Mouse (Mus musculus): ENCODE measurements around the gene Shisa8. TPM values are rescaled to one million over a fixed set of nuclear protein-coding genes. Genes with fewer than 3 reads are reported as not detected.

Gene Shisa8
- polyA plus RNA-seq, 1 experiment from 2014 or later: 6.7 TPM

GRCm38 (mm10) chr15:82158243-82159035, 54.2 kb downstream of the Shisa8 start:
- no peak overlapping the region for H3K4me3 ChIP-seq (replicated peaks)
- H3K36me3 ChIP-seq: no peaks in the 10 kb centered on the region
- H3K9me3 ChIP-seq (replicated peaks): no peaks in the 10 kb centered on the region
- H3K9ac ChIP-seq (replicated peaks): no peak overlapping the region
- no peaks in the 10 kb centered on the region for H3K27me3 ChIP-seq (replicated peaks)
- ATAC-seq (ENCODE audit: low FRiP score): no peak
- peaks cover 57% of the 10 kb centered on the region for H3K4me1 ChIP-seq
- H3K27ac ChIP-seq (replicated peaks): peak overlapping the region; percentile 33; the same call in 1 of the 2 replicates
- WGBS: 58% methylated on average over 17 of the region's 17 CpGs
- H3K4me2 ChIP-seq: no peak overlapping the region

GRCm38 (mm10) chr15:82156902-82157301, 55.7 kb downstream of the Shisa8 start:
- Histone ChIP-seq H3K4me2 (no peak overlapping the region), H3K4me1 (peaks cover 67% of the 10 kb centered on the region), H3K27ac (replicated peaks) (no peak overlapping the region), H3K9me3 (replicated peaks) (no peaks in the 10 kb centered on the region), H3K9ac (replicated peaks) (no peak overlapping the region), H3K27me3 (replicated peaks) (no peaks in the 10 kb centered on the region), H3K36me3 (no peaks in the 10 kb centered on the region), H3K4me3 (replicated peaks) (no peak overlapping the region)
- ATAC-seq (ENCODE audit: low FRiP score): no peak
- 72% methylated on average over 10 of the region's 10 CpGs for WGBS

- H3K27ac ChIP-seq (replicated peaks): no peak overlapping the region
- no peaks in the 10 kb centered on the region for H3K9me3 ChIP-seq (replicated peaks)
- H3K4me2 ChIP-seq: no peak overlapping the region
- H3K36me3 ChIP-seq: no peaks in the 10 kb centered on the region
- WGBS: 88% methylated on average over 6 of the region's 6 CpGs
- H3K9ac ChIP-seq (replicated peaks): no peak overlapping the region
- H3K4me1 ChIP-seq: peaks cover 66% of the 10 kb centered on the region
- no peaks in the 10 kb centered on the region for H3K27me3 ChIP-seq (replicated peaks)
- H3K4me3 ChIP-seq (replicated peaks): no peak overlapping the region
- no peak for ATAC-seq (ENCODE audit: low FRiP score)
Observed at GRCm38 (mm10) chr15:82156298-82156697, 56.3 kb downstream of the Shisa8 start.

MicroRNA genes within 50 kb of the gene (microRNA counts, 519-probe panel; counts per million panel counts)
- 2,271 counts per million, percentile 50 among the panel's probes with 10 or more counts for microRNA mmu-miR-33

Small RNA genes lying within 50 kb of the gene (microRNA-seq; reads per million reads assigned to microRNA genes)
- 56.3 reads per million, percentile 45 among the genes with 10 or more reads in this experiment for gene Mir33

Other genes with a start within 250 kb of the Shisa8 start
- gene 1700029P11Rik, start 232.3 kb downstream of the Shisa8 start, polyA plus RNA-seq (2015; fragmentation: Nextera tagmentation; extraction: Ambion mirVana): not detected in 2 replicates
- 41.6 and 74.7 TPM in 2 replicates for gene Xrcc6, start 225.0 kb downstream of the Shisa8 start, polyA plus RNA-seq (2015; fragmentation: Nextera tagmentation; extraction: Ambion mirVana)
- 54.1 and 64.0 TPM in 2 replicates for gene Desi1, start 179.0 kb downstream of the Shisa8 start, polyA plus RNA-seq (2015; fragmentation: Nextera tagmentation; extraction: Ambion mirVana)
- gene Snu13, start 165.2 kb downstream of the Shisa8 start, polyA plus RNA-seq (2015; fragmentation: Nextera tagmentation; extraction: Ambion mirVana): 230 and 272 TPM in 2 replicates
- not detected in 2 replicates for gene 4930407I10Rik, start 153.7 kb downstream of the Shisa8 start, polyA plus RNA-seq (2015; fragmentation: Nextera tagmentation; extraction: Ambion mirVana)
- gene Mei1, start 142.8 kb downstream of the Shisa8 start, polyA plus RNA-seq (2015; fragmentation: Nextera tagmentation; extraction: Ambion mirVana): 0.05 TPM in 1 of 2 replicates, not detected in the other
- 11.1 and 13.6 TPM in 2 replicates for gene Ccdc134, start 84.9 kb downstream of the Shisa8 start, polyA plus RNA-seq (2015; fragmentation: Nextera tagmentation; extraction: Ambion mirVana)
- 187 and 190 TPM in 2 replicates for gene Srebf2, start 65.6 kb downstream of the Shisa8 start, polyA plus RNA-seq (2015; fragmentation: Nextera tagmentation; extraction: Ambion mirVana)
- gene Tnfrsf13c, start 11.6 kb upstream of the Shisa8 start, polyA plus RNA-seq (2015; fragmentation: Nextera tagmentation; extraction: Ambion mirVana): 0.66 and 0.90 TPM in 2 replicates
- gene Cenpm, start 31.9 kb upstream of the Shisa8 start, polyA plus RNA-seq (2015; fragmentation: Nextera tagmentation; extraction: Ambion mirVana): 17.8 and 23.4 TPM in 2 replicates
- gene 1500009C09Rik, start 39.6 kb upstream of the Shisa8 start, polyA plus RNA-seq (2015; fragmentation: Nextera tagmentation; extraction: Ambion mirVana): 13.0 and 18.4 TPM in 2 replicates
- 338 and 367 TPM in 2 replicates for gene Sept3, start 62.1 kb upstream of the Shisa8 start, polyA plus RNA-seq (2015; fragmentation: Nextera tagmentation; extraction: Ambion mirVana)
- gene Wbp2nl, start 86.1 kb upstream of the Shisa8 start, polyA plus RNA-seq (2015; fragmentation: Nextera tagmentation; extraction: Ambion mirVana): 0.10 and 0.13 TPM in 2 replicates
- gene Naga, start 126.1 kb upstream of the Shisa8 start, polyA plus RNA-seq (2015; fragmentation: Nextera tagmentation; extraction: Ambion mirVana): 33.4 and 41.8 TPM in 2 replicates
- gene Pheta2, start 126.1 kb upstream of the Shisa8 start, polyA plus RNA-seq (2015; fragmentation: Nextera tagmentation; extraction: Ambion mirVana): 2.4 and 6.6 TPM in 2 replicates
- gene Smdt1, start 126.1 kb upstream of the Shisa8 start, polyA plus RNA-seq (2015; fragmentation: Nextera tagmentation; extraction: Ambion mirVana): 392 and 440 TPM in 2 replicates
- 409 and 417 TPM in 2 replicates for gene Ndufa6, start 141.5 kb upstream of the Shisa8 start, polyA plus RNA-seq (2015; fragmentation: Nextera tagmentation; extraction: Ambion mirVana)
- gene Cyp2d22, start 167.4 kb upstream of the Shisa8 start, polyA plus RNA-seq (2015; fragmentation: Nextera tagmentation; extraction: Ambion mirVana): 2.1 and 3.3 TPM in 2 replicates
- not detected in 2 replicates for gene Cyp2d11, start 181.2 kb upstream of the Shisa8 start, polyA plus RNA-seq (2015; fragmentation: Nextera tagmentation; extraction: Ambion mirVana)
- gene Cyp2d10, start 194.4 kb upstream of the Shisa8 start, polyA plus RNA-seq (2015; fragmentation: Nextera tagmentation; extraction: Ambion mirVana): not detected in 2 replicates
- gene Cyp2d9, start 220.6 kb upstream of the Shisa8 start, polyA plus RNA-seq (2015; fragmentation: Nextera tagmentation; extraction: Ambion mirVana): not detected in 2 replicates